Mouse (Mus musculus) limb, embryonic 15.5 days (tissue): ENCODE results near the gene Eml4. TPM values are rescaled to one million over a fixed set of nuclear protein-coding genes. Genes with fewer than 3 reads are reported as not detected.

Source experiments
- ATAC-seq: fragments of 200-750 bp; cut with Nextera tagmentation; 2 replicates; pipeline ENCODE4 v1.8.0; 2017; ENCODE audit warnings: low read depth, moderate TSS enrichment; ENCODE audit not compliant: insufficient number of reproducible peaks, low FRiP score, low TSS enrichment
- H3K27ac ChIP-seq: fragments of 300-500 bp; sonication (generic); 2 replicates; pipeline ENCODE4 v1.5.1; 2015; ENCODE audit warnings: moderate library complexity, mild to moderate bottlenecking, inconsistent platforms
- H3K27me3 ChIP-seq: fragments of 300-500 bp; sonication (generic); 2 replicates; pipeline ENCODE4 v1.6.1; 2015; ENCODE audit warnings: inconsistent platforms
- H3K36me3 ChIP-seq: fragments of 300-500 bp; sonication (generic); 2 replicates; pipeline ENCODE4 v1.6.1; 2015; ENCODE audit warnings: inconsistent platforms
- H3K4me1 ChIP-seq: fragments of 300-500 bp; sonication (generic); 2 replicates; pipeline ENCODE4 v1.6.1; 2015; ENCODE audit warnings: inconsistent platforms
- H3K4me2 ChIP-seq: fragments of 300-500 bp; sonication (generic); 2 replicates; pipeline ENCODE4 v1.6.1; 2015; ENCODE audit warnings: mild to moderate bottlenecking, inconsistent platforms
- H3K4me3 ChIP-seq: fragments of 300-500 bp; sonication (generic); 2 replicates; pipeline ENCODE4 v1.5.1; 2015; ENCODE audit warnings: mild to moderate bottlenecking, inconsistent platforms
- H3K9ac ChIP-seq: fragments of 300-500 bp; sonication (generic); 2 replicates; pipeline ENCODE4 v1.6.1; 2015; ENCODE audit warnings: inconsistent platforms
- H3K9me3 ChIP-seq: fragments of 300-500 bp; sonication (generic); 2 replicates; pipeline ENCODE4 v1.6.1; 2016; ENCODE audit warnings: inconsistent platforms
- WGBS: fragments of 180-500 bp; shearing (Covaris S2); methylation state at CpG from one replicate; pipeline ENCODE4 v1.1.7; 2015; 5-methylcytosine and 5-hydroxymethylcytosine counted together
- polyA plus RNA-seq: library from polyadenylated mRNA; unstranded; fragments of >200 nt; fragmentation: Nextera tagmentation; extraction: Ambion mirVana; gene quantifications from 2 replicates; pipeline ENCODE4 v1.2.1, GENCODE M21; 2015

Eml4 gene
- polyA plus RNA-seq, 1 experiment from 2014 or later: 28.1 TPM

DNA sequence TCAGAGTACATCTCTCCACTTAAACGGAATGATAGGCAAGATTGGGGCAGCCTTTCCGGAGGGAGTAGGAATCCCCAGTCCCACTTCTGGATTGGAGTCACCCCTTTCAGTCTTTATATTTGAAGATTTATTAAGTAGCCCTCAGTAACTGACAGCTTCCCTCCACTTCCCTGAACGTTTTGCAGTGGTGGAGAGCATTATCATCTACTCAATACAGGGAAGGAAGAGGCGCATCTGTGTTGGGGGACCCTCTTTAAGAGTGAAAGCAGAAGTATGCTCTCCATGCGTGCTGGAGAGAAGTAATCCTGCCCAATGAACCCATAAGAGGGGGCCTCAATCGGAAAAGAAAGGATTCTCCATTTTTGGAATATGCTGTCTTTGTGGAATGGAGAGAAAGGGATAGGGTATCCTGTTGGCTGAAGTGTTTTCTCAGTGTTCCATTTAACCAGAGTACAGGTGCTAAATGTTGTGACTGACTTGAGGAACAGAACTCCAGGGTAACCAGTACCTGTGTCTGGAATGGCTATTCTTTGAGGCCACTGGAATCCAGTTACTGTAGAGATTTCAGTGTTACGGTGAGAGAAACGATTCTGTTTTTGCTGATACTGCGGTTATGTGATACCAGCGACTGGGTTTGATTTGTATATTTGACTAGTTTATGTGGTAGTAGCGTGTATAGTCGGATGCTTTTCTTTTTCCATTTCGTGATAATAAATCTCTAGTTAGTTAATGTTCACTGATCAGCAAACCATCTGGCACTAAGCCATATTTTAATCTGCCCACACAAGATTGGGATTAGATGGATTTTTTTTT is 1.1 kb downstream of the Eml4 start:
- WGBS: 3% methylated on average over 13 of the region's 13 CpGs
- peaks cover 26% of the 10 kb centered on the region for H3K4me1 ChIP-seq

DNA sequence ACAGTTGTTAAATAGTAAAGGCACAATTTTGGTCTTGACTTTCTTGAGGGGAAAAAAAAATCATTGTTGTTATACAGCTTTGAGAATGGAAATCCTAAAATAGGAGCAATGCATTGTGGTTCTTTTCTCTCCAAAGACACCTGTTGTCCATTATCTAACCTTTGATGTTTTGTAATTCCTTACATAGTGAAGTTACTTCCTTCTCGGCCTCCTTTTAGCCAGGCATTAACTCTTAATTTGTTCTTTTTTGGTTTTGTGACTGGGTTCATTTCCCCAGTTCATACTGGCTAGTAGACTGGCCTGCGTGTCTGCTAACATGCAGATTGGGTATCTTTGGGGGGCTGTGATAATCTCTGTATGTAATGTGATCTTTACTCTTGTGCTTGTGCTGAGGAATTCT is 1.7 kb downstream of the Eml4 start:
- WGBS: 9% methylated on average over 2 of the region's 2 CpGs
- H3K9ac ChIP-seq: no peak overlapping the region
- no peak for ATAC-seq
- peak overlapping the region; percentile 85 for H3K4me3 ChIP-seq
- H3K27me3 ChIP-seq: no peaks in the 10 kb centered on the region
- peak overlapping the region; percentile 70 for H3K4me2 ChIP-seq
- no peaks in the 10 kb centered on the region for H3K9me3 ChIP-seq
- peak overlapping the region; percentile 27; the same call in 1 of the 2 replicates for H3K27ac ChIP-seq
- peaks cover 26% of the 10 kb centered on the region for H3K4me1 ChIP-seq
- no peaks in the 10 kb centered on the region for H3K36me3 ChIP-seq

More for the DNA sequence above, 1.1 kb downstream of the Eml4 start:
- H3K4me2 ChIP-seq: peak overlapping the region; percentile 70
- H3K4me3 ChIP-seq: peak overlapping the region; percentile 85
- no peaks in the 10 kb centered on the region for H3K36me3 ChIP-seq
- H3K27ac ChIP-seq: peak overlapping the region; percentile 93
- no peaks in the 10 kb centered on the region for H3K27me3 ChIP-seq
- ATAC-seq: no peak
- H3K9ac ChIP-seq: peak overlapping the region; percentile 76
- H3K9me3 ChIP-seq: no peaks in the 10 kb centered on the region

DNA sequence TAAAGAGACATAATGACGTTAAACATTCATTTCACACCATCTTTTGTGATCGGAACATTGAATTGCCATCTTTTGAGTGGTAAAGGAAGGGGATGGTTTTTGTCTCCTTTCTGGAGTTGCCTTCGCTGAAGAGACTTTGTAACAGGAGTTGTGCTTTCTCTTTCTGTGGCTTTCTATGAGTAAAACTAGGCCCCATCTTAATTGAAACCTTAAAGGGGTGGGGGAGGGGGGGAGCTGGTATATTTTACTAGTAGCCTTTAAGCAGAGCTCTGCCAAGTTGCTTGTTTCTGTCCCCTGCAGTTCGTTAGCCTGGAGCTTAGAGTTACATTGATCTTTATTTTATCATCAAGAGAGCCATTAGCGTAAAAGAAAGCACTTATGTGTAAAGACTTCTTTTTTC is 2.3 kb downstream of the Eml4 start:
- H3K4me3 ChIP-seq: peak overlapping the region; percentile 85
- H3K9ac ChIP-seq: no peak overlapping the region
- H3K4me1 ChIP-seq: peaks cover 26% of the 10 kb centered on the region
- H3K27ac ChIP-seq: no peak overlapping the region
- H3K36me3 ChIP-seq: no peaks in the 10 kb centered on the region
- H3K27me3 ChIP-seq: no peaks in the 10 kb centered on the region
- 16% methylated on average over 5 of the region's 5 CpGs for WGBS
- H3K9me3 ChIP-seq: no peaks in the 10 kb centered on the region
- peak overlapping the region; percentile 70 for H3K4me2 ChIP-seq
- no peak for ATAC-seq

DNA sequence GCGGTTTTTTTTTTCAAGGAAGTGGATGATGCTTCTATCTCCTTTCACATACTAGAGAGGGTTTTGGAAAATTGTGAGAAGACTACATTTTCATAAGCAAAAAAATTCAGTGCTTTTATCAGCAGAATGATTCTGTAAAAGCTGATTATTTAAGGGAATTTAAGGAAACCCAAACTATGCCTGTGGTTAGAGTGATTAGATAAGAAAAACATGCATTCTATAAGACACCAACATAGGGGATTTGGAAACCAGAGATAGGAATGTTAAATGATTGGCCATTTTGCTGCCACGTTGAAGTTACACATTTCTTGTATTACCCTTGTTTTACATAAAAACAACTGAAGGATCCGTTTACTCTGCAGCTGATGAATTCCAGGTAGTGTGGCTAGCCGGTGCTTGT is 2.7 kb downstream of the Eml4 start:
- H3K27ac ChIP-seq: no peak overlapping the region
- no peak for ATAC-seq
- H3K9me3 ChIP-seq: no peaks in the 10 kb centered on the region
- H3K4me3 ChIP-seq: 0 out of 2 replicates have a peak overlapping the region, but pooled peaks have one; percentile 85
- H3K4me2 ChIP-seq: peak overlapping the region; percentile 70
- peaks cover 26% of the 10 kb centered on the region for H3K4me1 ChIP-seq
- no peaks in the 10 kb centered on the region for H3K27me3 ChIP-seq
- WGBS: 16% methylated on average over 4 of the region's 4 CpGs
- no peaks in the 10 kb centered on the region for H3K36me3 ChIP-seq
- H3K9ac ChIP-seq: no peak overlapping the region

DNA sequence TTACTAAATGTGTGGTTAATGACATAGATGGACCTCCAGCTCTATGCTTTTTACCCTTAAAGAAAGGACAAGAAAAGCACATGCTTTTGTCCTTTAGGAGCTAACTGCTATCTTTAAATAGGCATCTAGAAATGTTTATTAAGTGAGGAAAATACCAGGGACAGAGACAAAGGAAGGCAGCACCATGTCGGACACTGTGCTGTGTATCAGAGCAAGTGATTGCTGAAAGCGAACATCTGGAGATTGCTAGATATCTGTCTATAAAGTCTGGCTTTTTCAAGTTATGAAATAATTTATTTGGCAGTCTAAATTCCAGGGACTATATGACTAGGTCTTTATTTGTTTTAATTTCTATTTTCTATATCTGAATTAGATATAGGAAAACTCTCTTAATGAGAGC is 4.8 kb downstream of the Eml4 start:
- no peak overlapping the region for H3K9ac ChIP-seq
- no peak overlapping the region for H3K27ac ChIP-seq
- ATAC-seq: no peak
- peaks cover 22% of the 10 kb centered on the region for H3K4me1 ChIP-seq
- WGBS: 67% methylated on average over 2 of the region's 2 CpGs
- H3K36me3 ChIP-seq: no peaks in the 10 kb centered on the region
- no peaks in the 10 kb centered on the region for H3K27me3 ChIP-seq
- H3K4me3 ChIP-seq: no peak overlapping the region
- no peak overlapping the region for H3K4me2 ChIP-seq
- H3K9me3 ChIP-seq: no peaks in the 10 kb centered on the region

DNA sequence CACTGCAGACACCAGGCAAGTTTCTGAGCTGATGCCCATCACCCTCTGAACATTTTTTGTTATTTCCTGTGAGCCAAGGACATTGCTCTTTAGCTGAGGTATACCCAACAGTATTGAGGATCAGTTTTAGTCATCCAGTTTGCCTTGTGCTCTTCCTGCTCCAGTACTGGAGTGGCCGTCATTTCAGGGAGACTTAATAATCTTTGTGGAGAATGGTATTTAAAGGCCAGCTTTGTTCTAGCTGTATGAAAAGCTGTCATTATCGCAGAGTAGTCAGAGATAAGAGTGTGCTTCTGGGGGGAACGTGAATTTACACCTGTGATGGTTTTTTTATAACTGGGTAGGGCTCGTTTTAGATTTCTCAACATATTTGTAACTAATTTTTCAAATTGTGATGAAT is 9.2 kb downstream of the Eml4 start:
- Histone ChIP-seq H3K4me2 (no peak overlapping the region), H3K9ac (no peak overlapping the region), H3K27ac (no peak overlapping the region), H3K4me1 (peaks cover 10% of the 10 kb centered on the region), H3K9me3 (no peaks in the 10 kb centered on the region), H3K27me3 (no peaks in the 10 kb centered on the region), H3K4me3 (no peak overlapping the region), H3K36me3 (no peaks in the 10 kb centered on the region)
- ATAC-seq: no peak
- 63% methylated on average over 4 of the region's 4 CpGs for WGBS

DNA sequence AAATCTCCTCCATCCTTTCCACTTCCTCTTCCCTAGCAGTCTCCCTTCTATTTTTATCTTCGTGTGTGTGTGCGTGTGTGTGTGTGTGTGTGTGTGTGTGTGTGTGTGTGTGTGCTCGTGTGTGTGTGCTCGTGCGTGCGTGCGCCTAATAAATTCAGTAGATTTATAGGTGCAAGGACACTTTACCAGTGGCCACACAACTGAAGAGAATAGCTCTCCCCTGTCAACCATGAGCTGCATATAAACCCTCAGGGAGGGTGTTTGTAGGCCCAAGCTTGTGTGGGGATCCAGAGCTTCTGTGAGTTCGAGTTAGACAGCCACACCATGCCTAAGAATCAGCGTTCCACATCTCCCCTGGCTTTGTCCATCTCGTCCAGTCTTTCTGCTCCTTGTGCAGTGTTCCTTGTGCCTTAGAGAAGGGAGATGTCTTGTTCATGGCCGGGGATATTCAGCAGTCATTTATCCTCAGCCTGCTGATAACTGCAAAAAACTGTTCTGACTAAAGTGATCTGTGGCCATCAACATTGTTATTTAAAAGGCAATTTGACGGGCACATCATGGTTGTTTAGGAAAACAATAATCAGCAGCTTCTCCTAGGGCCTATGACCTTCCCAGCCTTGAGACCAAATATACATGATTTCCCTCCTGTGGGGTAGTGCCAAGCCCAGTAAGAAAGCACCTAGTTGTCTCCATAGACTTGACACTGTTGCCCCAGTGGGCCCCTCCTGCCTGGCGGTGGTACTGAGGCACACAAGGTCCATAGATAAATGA is 10.2 kb downstream of the Eml4 start:
- Histone ChIP-seq H3K4me1 (peaks cover 10% of the 10 kb centered on the region), H3K9me3 (no peaks in the 10 kb centered on the region), H3K27me3 (no peaks in the 10 kb centered on the region), H3K4me3 (no peak overlapping the region), H3K4me2 (no peak overlapping the region), H3K27ac (no peak overlapping the region), H3K36me3 (no peaks in the 10 kb centered on the region), H3K9ac (no peak overlapping the region)
- ATAC-seq: no peak
- 80% methylated on average over 13 of the region's 13 CpGs for WGBS

DNA sequence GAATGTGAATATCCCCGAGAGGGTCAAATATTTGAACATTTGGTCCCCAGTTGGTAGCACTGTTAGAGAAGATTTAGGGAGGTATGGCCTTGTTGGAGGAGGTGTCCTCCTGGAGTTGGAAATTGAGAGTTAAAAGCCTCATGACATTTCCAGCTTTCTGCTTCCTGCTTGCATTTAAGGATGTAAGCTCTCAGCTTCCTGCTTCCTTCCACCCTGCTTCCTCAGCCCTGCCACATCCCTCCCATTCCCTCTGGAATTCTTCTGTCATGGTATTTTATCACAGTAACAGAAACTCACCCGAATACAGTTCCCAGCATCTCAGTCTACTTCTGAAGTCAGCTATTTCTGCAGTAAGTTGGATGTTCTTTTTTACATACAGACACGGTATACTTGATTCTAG is 12.3 kb downstream of the Eml4 start:
- no peak overlapping the region for H3K9ac ChIP-seq
- no peak for ATAC-seq
- no peak overlapping the region for H3K4me2 ChIP-seq
- H3K4me1 ChIP-seq: peaks cover 10% of the 10 kb centered on the region
- no peaks in the 10 kb centered on the region for H3K9me3 ChIP-seq
- H3K27me3 ChIP-seq: no peaks in the 10 kb centered on the region
- 64% methylated on average over 3 of the region's 3 CpGs for WGBS
- H3K27ac ChIP-seq: no peak overlapping the region
- no peaks in the 10 kb centered on the region for H3K36me3 ChIP-seq
- no peak overlapping the region for H3K4me3 ChIP-seq

DNA sequence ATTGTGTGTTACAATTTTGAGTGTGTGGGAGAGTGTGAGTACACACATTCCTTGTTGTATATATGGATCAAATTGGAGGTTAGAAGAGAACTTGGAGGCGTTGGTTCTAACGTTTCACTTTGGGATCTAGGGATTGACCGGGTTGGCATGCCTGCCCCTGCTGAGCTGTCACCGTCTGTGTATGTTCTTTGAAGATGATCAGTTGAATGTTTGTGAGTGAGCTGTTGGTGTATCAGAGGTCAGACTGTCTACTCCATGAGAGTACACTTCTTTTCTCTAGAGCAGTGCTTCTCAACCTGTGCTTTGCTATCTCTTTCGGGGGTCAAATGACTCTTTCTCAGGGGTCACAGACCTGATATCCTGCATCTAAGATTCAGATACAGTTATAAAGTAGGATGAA is 13.6 kb downstream of the Eml4 start:
- Histone ChIP-seq H3K4me3 (no peak overlapping the region), H3K27me3 (no peaks in the 10 kb centered on the region), H3K4me2 (no peak overlapping the region), H3K36me3 (no peaks in the 10 kb centered on the region), H3K9me3 (no peaks in the 10 kb centered on the region), H3K27ac (no peak overlapping the region), H3K9ac (no peak overlapping the region), H3K4me1 (peaks cover 10% of the 10 kb centered on the region)
- 74% methylated on average over 5 of the region's 5 CpGs for WGBS
- no peak for ATAC-seq

DNA sequence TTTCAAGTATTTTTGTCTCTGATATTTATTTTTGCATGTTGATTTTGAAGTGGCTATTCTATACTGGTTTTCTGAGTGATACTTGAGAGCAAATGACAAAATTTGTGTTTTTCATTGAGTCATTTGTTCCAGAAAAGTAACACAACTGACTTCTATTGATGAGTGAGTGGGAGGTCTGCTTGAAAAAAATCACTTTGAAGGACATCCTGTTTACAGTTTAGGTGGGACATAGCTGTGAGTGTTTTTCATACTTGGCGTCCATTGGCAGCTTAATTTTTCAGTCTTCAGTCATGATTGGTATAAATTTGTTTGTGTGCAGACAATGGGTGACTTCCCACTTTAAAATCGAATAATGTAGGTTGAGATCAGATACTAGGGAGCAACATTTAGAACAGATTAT is 14.4 kb downstream of the Eml4 start:
- Histone ChIP-seq H3K36me3 (no peaks in the 10 kb centered on the region), H3K9ac (no peak overlapping the region), H3K9me3 (no peaks in the 10 kb centered on the region), H3K4me2 (no peak overlapping the region), H3K27me3 (no peaks in the 10 kb centered on the region), H3K4me1 (peaks cover 10% of the 10 kb centered on the region), H3K27ac (0 out of 2 replicates have a peak overlapping the region, but pooled peaks have one; percentile 2), H3K4me3 (no peak overlapping the region)
- 73% methylated on average over 2 of the region's 2 CpGs for WGBS
- no peak for ATAC-seq

DNA sequence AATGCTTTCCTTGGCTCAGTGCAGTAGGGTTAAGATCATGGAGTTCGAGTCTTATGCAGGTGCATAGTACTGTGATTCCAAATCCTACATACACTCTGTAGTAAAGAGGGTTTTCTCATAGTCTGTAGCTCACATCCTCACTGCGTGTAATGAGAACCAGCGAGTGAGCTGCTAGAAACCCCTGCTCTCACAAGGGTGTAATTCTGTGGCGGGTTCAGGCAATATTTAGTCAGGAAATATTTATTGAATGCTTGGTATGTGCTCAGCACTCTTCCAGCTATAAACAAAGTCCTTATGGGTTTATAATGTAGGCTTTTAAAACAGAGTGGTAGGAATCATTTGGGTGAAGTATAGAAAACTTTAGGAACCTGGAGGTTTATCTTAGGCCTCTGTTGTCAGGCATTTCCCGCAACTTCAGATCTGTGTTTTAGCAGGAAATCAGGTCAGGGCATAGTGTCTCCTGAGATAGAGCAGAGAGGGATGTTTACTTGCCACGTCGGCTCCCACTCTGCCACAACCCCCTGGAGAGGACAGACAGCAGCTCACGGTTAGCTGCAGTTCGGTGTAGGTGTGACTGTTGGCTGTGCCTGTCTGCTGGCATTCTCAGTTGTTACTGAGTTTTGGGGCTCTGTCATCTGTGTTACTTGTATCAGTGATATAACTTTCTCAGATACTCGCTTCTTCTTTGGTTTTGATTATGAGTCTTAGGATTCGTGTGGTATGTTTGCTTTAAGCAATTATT is 15.1 kb downstream of the Eml4 start:
- Histone ChIP-seq H3K9me3 (no peaks in the 10 kb centered on the region), H3K9ac (no peak overlapping the region), H3K4me2 (no peak overlapping the region), H3K27ac (0 out of 2 replicates have a peak overlapping the region, but pooled peaks have one; percentile 54), H3K27me3 (no peaks in the 10 kb centered on the region), H3K4me1 (peaks cover 10% of the 10 kb centered on the region), H3K4me3 (no peak overlapping the region), H3K36me3 (no peaks in the 10 kb centered on the region)
- ATAC-seq: no peak
- 20% methylated on average over 11 of the region's 11 CpGs for WGBS

DNA sequence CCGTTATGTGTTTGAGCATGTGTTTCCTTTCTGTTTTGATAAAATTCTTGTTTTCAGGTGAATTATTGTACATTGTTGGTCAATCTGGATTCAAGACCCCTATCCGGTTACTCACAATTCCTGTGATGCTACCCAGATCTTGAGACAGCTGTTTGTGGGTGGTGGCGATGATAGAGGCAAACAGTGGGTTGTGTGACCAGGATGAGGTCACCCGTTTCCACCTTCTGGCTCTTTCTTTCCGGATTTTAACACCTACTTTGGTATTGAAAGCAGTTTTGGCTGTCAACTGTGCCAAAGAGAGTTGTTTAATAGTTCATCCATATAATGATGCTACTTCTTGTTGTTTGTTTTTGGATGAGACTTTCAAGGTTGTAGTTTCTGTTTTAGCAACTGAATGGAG is 16.7 kb downstream of the Eml4 start:
- ATAC-seq: no peak
- WGBS: 79% methylated on average over 5 of the region's 5 CpGs
- H3K9ac ChIP-seq: no peak overlapping the region

More for the DNA sequence above, 16.7 kb downstream of the Eml4 start:
- no peak overlapping the region for H3K4me3 ChIP-seq
- peaks cover 3% of the 10 kb centered on the region for H3K4me1 ChIP-seq
- no peaks in the 10 kb centered on the region for H3K27me3 ChIP-seq
- no peaks in the 10 kb centered on the region for H3K36me3 ChIP-seq
- no peak overlapping the region for H3K4me2 ChIP-seq
- no peak overlapping the region for H3K27ac ChIP-seq
- no peaks in the 10 kb centered on the region for H3K9me3 ChIP-seq
